Mouse (Mus musculus) heart, postnatal 10 days (tissue): Measurements from ENCODE around the gene Dnah11. TPM values are rescaled to one million over a fixed set of nuclear protein-coding genes. Genes with fewer than 3 reads are reported as not detected.

Experiments used
- DNase-seq, 2 experiments: peaks; one replicate each; pipeline ENCODE4 v3.0.0; 2021
- intact Hi-C: fragments of 180-260 bp; cut with DNase I; formaldehyde crosslinking; loops from one replicate; pipeline ENCODE4 v1.15.1; 2025
- total RNA-seq, 2 experiments: library from RNA; stranded (reverse); gene quantifications; 2 replicates each; pipeline ENCODE4 v1.2.3; 2021

The Dnah11 gene
- not detected for total RNA-seq

DNA sequence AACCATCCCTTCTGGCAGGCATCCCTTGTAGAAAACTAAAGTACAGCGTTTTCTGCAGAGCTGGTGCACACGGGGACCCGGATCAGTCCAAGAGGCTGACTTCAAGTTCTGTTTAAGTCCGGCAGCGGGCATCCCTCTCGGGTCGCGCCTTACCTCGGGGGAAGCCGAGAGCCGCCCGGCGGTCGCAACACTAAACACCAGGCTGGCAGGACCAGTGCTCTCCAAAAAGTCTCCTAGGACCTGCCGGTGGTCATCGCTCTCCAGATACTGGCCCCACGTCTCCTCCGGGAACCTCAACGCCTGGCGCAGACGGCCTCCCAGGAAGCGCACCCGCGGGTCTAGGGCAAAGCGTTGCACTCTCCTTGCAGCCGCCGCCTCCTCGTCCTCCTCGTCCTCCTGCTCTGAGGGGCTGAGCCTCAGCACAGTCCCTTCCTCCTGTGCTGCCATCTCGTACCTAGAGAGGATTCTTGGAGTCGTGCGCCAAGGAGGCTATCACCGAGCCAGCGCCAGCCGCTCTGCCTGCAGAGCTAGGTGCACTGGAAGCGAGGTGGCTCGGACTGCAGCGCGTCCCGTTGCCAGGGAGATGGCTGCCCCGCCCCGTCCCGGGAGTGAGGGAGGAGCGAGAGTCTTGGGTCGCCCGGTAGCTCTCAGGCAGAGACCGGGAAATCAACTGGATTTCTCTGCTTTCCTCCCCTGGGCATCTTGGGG lies at the start of gene Dnah11:
TSS of gene Dnah11 (minus strand) at position 658 of the 708 bp plus-strand sequence.
- peak; percentile 66 to 71 for DNase-seq
- intact Hi-C loops = loop anchor here (5.0 to 10.0 kb wide), 2 partner anchors 104 to 656 kb away; partner anchors contain the start of gene Sp4

DNA sequence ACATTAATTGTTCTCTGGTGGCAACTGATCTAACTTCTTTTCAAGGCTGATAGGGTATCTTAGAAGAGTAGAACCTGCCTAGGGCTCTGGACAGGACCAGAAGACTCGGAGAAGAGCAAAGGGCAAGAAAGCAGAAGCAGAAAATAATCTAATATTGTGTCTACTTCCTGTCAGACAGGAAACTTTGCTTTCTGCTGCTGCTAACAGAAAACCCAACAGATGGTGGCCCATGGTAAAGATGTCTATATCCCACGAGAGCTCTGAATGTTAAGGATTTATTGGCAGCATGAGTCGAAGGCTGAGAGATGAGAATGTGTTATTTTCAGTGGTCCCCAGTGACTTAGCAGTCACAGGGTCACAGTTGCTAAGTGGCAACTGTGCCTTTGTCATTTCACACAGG lies 22.3 kb upstream of the Dnah11 start:
- DNase-seq = no peak
- intact Hi-C loops = no loop called here

GRCm38 (mm10) chr12:118220062-118220461 lies 21.2 kb upstream of the Dnah11 start:
- no peak for DNase-seq
- intact Hi-C loops = no loop called here

DNA sequence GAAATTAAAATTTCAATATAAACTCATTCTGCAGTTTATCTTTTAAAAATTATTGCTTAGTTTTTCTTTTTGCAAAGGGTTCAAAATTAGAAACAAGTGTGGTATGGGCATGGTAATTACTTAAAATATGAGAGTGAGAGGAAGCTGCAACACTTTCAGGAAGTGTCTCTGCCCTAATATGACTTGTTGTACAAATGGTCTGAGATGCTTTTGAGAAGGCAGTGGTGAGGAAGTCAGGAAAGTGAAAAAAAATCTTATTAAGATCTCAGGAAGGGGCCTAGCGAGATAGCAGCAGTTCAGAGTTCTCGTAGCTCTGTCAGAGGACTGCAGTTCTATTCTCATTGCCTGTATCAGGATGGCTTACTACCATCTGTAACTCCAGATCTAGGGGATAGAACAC lies 13.3 kb upstream of the Dnah11 start:
- intact Hi-C loops = no loop called here
- DNase-seq = no peak

DNA sequence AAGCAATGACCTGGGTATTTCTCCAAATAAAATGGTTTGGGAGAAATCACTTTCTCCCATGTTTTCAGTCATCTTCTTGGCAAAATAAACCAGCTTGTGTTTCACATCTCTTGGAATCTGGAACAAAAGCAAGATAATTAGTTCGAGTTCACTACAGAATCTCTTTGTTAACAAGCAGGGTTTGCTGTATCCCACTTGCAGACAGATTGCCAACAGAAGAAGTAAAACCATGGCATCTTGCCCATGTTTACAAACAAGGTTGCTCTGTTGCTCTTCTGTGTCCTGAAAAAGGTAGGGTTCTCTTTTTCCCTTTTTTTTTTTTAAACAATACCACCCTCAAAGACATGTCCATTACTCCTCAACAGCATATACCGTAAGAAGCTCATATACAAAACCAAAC lies 2.3 kb downstream of the Dnah11 start:
- no peak for DNase-seq
- intact Hi-C loops = loop anchor here (5.0 to 10.0 kb wide), 2 partner anchors 106 to 658 kb away; partner anchors contain the start of gene Sp4

- intact Hi-C loops = no loop called here
- no peak for DNase-seq
Observed at GRCm38 (mm10) chr12:118189535-118189934, 9.3 kb downstream of the Dnah11 start.

DNA sequence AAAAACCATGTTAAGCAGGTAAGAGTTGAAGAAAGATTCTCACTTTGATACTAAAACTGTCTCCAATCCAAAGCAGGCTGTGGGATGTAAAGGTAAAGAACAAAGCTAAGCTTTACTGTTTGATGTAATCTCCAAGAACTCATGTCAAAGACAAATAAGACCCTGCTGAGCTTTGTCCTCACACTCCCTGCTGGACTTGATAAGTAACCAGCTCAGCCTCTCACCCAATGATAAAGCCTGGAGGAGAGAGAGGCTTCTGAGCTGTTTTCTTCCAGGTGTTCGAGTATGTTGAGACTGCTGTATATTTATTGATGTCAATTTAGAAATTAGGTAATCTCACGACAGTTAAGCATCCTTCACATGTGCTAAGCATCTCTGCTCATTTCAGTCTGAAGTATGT lies 11.2 kb downstream of the Dnah11 start:
- intact Hi-C loops = no loop called here

GRCm38 (mm10) chr12:118186881-118187489 lies 11.9 kb downstream of the Dnah11 start:
- DNase-seq = no peak
- intact Hi-C loops = no loop called here

More for the DNA sequence above, 11.2 kb downstream of the Dnah11 start:
- no peak for DNase-seq

- DNase-seq = no peak
- intact Hi-C loops = no loop called here
Observed at GRCm38 (mm10) chr12:118186120-118186880, 12.5 kb downstream of the Dnah11 start.

GRCm38 (mm10) chr12:118184731-118185130 lies 14.1 kb downstream of the Dnah11 start:
- intact Hi-C loops = no loop called here
- DNase-seq = no peak

GRCm38 (mm10) chr12:118177756-118178155 lies 21.1 kb downstream of the Dnah11 start:
- no peak for DNase-seq
- intact Hi-C loops = no loop called here

- intact Hi-C loops = no loop called here
Observed at GRCm38 (mm10) chr12:118164785-118165184, 34.1 kb downstream of the Dnah11 start.

DNA sequence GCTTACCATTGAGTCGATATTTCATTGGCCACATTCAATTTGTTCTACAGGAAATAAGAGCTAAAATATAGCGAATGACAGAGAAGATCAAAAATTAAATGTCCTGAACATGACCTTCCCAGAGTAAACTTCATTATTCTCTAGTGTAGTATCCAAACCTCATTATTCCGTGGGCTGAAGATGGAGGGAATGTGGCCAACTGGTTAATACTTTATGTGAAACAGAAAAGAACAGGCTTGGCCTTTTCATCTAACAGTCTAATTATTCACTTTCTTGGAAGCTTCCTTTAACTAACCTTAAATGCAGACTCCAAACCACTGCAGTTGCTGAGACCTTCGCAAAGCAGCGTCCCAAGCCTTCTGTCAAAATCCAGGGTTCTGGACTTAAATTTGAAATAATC lies 41.9 kb downstream of the Dnah11 start:
- intact Hi-C loops = no loop called here

More at GRCm38 (mm10) chr12:118164785-118165184, 34.1 kb downstream of the Dnah11 start:
- DNase-seq = no peak

DNA sequence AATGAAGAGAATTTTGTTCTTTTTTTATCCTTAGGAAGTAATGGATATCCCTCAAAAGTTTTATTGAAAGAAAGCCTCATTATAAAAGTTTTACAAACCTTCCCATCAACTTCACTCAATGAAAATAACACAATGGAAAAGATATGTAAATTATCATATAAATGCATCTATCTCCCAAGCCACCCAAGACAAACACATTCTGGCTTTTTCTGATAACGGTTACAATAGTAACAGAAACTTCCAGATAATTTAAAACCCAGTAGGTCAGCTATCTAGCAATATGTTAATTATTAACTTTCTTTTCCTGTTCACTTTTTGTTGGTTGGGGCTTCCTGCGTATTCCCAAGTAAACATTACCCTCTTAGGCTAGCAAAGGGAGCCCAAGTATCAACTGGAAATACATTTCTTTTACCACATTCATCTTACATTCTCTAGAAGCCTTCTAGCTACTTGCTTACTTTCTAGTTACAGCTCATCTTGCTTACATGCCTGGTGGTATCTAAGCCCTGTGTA lies 51.3 kb downstream of the Dnah11 start:
- intact Hi-C loops = no loop called here

More for the DNA sequence above, 41.9 kb downstream of the Dnah11 start:
- DNase-seq = no peak

DNA sequence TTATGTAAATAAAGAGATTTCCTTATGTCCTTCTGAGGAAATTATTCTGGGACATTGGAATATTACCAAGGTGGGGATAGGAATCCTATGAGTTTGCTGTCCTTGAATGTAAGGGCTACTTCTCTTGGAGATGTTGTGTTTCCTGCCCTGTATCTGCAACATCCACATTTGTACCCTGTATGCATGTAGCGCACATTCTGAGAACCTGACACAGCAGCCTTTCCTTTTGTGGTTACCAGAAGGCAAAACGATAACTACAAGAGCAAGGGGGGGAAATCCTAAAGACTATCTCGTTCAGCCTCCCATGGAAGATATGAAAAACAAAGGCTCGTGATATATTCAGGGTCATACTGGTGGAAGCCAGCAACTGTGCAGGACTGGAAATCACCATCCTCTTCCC lies 70.7 kb downstream of the Dnah11 start:
- no peak for DNase-seq
- intact Hi-C loops = no loop called here

More for the DNA sequence above, 51.3 kb downstream of the Dnah11 start:
- DNase-seq = no peak

DNA sequence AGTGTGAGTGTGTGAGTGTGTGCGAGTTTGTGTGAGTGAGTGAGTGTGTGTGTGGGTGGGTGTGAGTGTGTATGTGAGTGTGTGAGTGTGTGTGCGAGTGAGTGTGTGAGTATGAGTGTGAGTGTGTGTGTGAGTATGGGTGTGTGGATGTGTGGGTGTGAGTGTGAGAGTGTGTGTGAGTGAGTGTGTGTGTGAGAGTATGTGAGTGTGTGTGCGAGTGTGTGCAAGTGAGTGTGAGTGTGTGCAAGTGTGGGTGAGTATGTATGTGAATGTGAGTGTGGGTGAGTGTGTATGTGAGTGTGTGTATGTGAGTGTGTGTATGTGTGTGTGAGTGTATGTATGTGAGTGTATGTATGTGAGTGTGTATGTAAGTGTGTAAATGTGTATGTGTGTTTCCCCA lies 79.2 kb downstream of the Dnah11 start:
- intact Hi-C loops = no loop called here
- no peak for DNase-seq

DNA sequence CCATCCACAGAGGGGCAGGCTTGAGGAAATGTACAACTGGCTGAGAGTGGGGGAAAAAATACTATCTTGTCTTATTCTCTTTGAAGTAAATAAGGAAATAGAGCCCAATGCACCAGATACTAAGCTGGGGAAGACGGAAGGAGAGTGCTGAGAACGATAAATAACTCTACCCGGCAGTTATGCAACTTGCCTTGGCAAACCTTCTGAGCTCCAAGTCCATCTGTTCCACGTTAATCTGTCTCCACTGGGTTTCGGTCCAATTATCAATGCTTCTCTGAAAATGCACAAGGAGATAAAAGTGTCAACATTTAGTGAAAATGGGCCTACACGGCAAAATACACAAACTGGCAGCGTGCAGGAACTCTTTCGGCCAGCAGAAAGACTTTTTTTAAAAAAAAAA lies 86.2 kb downstream of the Dnah11 start:
- peak; percentile 14 to 31 for DNase-seq
- intact Hi-C loops = no loop called here

DNA sequence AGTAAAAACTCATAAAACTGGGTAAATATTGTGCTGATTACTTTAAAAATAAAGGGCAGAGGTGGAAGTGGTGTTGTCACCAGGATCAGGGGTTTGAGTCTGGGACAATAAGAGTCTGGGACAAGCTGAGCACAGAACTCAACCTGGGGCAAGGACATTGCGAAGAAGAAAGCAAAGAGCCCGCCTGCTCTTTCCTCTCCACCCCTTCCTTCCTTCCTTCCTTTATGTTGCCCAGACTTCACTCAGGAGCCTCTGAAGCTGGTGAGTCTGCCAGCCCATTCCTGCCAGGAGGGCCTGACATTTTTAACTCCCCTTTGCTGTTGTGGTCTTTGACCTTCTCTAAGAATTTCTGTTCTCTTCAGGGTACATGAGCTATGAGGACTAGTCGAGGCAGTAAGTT lies 86.9 kb downstream of the Dnah11 start:
- no peak for DNase-seq
- intact Hi-C loops = no loop called here

GRCm38 (mm10) chr12:118107719-118108118 lies 91.1 kb downstream of the Dnah11 start:
- no peak for DNase-seq

GRCm38 (mm10) chr12:118104520-118104919 lies 94.3 kb downstream of the Dnah11 start:
- intact Hi-C loops = no loop called here
- no peak for DNase-seq

More at GRCm38 (mm10) chr12:118107719-118108118, 91.1 kb downstream of the Dnah11 start:
- intact Hi-C loops = no loop called here

DNA sequence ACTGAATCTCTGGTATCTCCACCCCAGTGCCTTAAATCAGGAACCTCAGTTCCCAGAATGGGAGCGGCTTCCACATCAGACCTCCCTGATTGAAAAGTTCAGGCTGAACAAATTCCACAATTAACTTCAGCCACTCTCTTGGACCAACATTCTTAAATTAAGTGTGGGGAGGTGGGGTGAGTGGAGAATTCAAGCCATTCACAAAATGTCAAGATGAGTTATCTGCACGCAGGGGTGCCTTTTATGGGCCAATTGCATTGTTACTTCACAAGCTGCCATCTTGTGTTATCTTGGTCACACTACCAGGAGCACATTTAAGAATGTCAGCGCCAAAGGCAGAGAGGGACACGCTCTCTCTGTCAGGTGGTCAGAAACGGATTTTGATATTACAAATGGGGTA lies 99.1 kb downstream of the Dnah11 start:
- no peak for DNase-seq
- intact Hi-C loops = no loop called here
